Mouse (Mus musculus) kidney, postnatal 10 days (tissue): ENCODE measurements around the gene 1700123O20Rik.

ENCODE experiments used
- DNase-seq: peaks from one replicate; pipeline ENCODE4 v3.0.0; 2021; ENCODE audit warnings: mixed read lengths

Gene 1700123O20Rik

DNA sequence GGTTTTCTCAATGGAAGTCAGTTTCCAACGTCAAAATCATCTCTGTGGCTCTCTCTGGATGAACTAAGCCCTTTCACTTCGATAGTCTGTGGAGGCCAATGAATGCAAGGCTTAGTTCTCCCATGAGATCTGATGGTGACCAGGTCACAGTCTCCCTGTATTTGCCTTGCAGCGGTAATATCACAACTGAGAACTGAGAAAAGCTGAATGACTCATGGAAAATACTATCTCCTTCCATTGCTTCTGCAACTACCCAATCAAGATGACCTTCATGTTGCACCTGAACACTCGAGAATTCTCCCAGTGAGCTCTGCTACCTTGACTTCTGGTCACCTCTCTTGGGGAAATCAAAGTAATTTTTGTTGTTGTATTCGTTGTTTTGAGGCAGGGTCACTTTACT lies 41.5 kb downstream of the 1700123O20Rik start:
- no peak for DNase-seq

DNA sequence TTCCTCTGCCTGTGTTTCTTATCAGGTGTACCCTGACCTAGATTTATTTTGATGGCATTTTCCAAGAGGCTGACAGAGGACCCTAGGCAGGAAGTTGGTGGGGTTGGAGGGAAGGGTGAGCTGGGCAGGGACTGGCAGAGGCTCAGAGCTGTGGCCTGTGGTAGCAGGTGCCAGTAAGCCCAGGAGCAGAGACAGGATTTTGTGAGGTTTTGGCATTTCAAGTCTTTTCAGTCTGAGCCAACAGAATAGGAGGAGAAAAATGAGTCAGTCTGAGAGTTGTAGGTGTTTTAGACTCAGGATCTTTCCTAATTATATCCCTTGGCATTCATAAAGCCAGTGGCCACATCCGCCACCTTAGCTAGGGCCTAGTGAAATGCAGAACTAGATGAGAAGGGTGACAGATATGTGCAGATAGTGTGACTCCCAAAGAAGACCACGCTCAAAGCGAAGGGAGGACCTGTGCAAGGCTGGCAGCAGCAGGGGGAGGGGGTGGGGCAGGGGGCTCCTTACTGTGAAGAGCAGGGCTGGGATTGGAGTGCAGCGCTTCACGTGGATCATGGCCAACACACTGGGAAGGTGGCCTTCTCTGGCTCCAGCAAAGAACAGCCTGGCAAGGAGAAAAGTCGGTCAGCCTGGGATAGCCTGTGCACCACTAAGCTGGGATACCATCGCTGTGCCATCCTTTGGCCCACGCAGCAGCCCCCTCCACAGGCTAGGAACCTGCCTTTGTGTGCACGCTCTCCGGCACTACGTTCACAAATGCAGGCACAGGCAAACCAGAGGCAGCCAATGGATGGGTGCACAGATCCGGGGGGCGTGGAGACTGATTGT lies 43.0 kb downstream of the 1700123O20Rik start:
- no peak for DNase-seq

DNA sequence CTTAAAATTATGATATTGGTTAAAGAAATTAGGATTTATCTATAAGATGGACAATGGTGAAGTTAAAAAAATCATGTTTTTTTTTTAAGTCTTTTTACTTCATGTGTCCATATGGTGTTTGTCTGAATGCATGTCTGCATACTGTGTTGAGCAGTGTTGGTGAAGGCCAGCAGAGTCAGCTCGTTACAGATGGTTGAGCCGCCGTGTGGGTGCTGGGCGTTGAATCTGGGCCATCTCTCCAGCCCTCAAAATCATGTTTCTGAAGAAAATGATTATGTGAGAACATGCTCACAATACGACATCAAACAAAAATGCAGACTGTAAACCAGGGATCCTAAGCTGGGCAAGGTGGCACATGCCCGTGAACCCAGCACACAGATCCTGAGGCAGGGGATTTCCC lies 44.3 kb downstream of the 1700123O20Rik start:
- no peak for DNase-seq

DNA sequence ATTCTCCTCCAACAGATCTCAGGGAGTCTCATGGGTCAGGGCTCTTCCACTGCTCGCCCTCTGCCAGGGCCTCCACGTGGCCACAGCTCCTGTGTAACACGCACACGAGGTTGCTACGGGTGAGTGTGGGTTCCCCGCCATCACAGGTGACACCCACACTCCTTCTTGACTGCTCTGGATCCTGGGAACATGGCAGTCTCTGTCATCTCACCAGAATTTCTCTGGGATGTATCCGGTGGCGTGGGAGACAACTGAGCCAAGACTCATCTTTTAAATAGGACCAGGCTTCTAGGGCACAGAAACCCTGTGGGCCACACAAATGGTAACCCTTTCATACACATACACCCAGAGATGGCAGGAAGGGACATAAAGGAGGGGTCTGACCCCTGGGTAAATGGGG lies 46.2 kb downstream of the 1700123O20Rik start:
- DNase-seq, result no peak

DNA sequence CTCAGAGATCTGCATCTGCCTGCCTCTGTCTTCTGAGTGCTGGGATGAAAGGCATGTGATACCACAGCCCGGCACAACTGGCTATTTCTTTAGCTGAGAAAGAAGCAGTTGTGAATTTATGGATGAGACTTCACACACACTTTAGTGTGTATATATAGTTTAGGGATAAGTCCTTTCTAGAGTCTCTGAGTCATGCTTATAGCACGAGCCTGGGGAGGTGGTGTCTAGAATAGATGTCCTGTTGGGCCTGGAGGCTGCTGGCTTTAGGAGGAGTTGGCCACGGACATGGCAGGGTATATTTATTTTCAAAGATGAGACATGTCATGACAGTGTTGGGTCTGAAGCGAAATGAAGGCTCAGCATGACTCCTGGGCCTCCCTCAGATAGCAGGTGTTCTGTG lies 48.0 kb downstream of the 1700123O20Rik start:
- DNase-seq, result no peak

- DNase-seq, result no peak
These were observed 49.2 kb downstream of the 1700123O20Rik start for GRCm38 (mm10) chr14:54735221-54735620.

DNA sequence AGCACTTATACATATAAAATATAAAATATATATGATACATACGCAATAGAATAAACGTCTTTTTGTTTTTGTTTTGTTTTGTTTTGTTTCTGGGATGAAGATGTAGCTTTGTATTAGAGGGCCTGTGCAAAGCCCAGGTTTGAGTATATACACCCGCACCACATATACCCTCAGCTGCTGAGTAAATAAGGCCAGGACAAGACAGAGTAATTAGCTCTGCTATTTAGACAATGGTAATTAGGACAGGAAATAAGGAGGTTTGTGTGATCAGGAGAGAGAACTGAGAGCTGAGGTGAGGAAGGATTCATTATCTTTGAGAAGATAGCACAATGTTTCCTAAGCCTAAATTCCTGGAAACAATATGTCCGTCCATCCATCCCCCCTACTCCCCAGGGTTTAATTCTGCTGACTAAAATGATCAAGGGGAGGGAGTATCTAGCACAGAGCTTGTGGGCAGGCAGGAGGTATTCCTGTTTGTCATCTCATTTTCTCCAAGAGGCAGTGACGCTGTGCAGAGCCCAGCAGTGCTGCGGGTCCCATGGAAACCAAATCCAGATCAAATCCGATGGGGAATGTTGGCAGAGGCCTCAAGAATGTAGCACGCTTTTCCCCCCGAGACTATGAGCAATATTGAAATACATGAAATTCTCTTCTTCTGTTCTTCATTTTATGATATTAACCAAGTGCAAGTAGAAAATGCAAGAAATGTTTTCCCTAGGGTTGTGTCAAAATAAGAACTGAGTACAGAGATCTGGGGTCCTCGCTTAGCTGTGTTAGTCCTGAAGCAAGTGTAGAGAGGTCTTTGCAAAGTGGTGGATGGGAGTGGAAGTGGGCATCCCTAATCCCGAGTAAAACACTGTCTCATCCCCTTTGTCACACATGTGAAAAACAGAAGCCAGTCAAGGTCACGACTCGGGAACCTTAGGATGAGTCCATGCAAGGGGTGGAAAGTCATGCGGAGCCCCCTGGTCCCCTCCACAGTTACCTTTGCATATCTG lies 50.8 kb downstream of the 1700123O20Rik start:
- DNase-seq, result no peak

- no peak for DNase-seq
These were observed 51.6 kb downstream of the 1700123O20Rik start for GRCm38 (mm10) chr14:54737634-54738033.
